Comparison of ENCODE assay signal across 19 mouse cellular contexts in genomic region chr1:134911892-134912291, GRCm38 (mm10). TPM values are rescaled to one million over a fixed set of nuclear protein-coding genes. Genes with fewer than 3 reads are reported as not detected.
DNase-seq lines count a peak whose midpoint lies in the region; ATAC-seq lines count a peak whose summit lies in the region.
"Had no signal": no experiment of that assay in that cellular context is flagged by ENCODE, and none has a peak within 500 bp of the region (broad histone marks: within the 10 kb centered on the region; RNA-seq: fewer than 3 reads in every experiment).

No protein-coding gene starts in this region.

- no peak overlapping the region for H3K4me3 ChIP-seq in heart, embryonic 15.5 days
- H3K4me3 ChIP-seq in hindbrain, embryonic 12.5 days: no peak overlapping the region
- H3K4me3 ChIP-seq: forebrain, embryonic 12.5 days; kidney, embryonic 15.5 days; midbrain, embryonic 10.5 days; stomach, embryonic 15.5 days had no signal

- H3K27ac ChIP-seq in heart, embryonic 15.5 days: peak overlapping the region; percentile 93
- H3K27ac ChIP-seq in hindbrain, embryonic 12.5 days: no peak overlapping the region
- H3K27ac ChIP-seq: forebrain, embryonic 12.5 days; hindbrain, postnatal 0 days; kidney, embryonic 15.5 days; macrophage; midbrain, embryonic 10.5 days; stomach, embryonic 15.5 days had no signal

- no peaks in the 10 kb centered on the region for H3K36me3 ChIP-seq in heart, embryonic 15.5 days
- H3K36me3 ChIP-seq in splenic B cell, adult 2 months (ENCODE audit: control insufficient read depth, insufficient read depth, low read length, poor library complexity, severe bottlenecking): no peaks in the 10 kb centered on the region
- no peaks in the 10 kb centered on the region for H3K36me3 ChIP-seq in hindbrain, embryonic 12.5 days
- H3K36me3 ChIP-seq: forebrain, embryonic 12.5 days; kidney, embryonic 15.5 days; midbrain, embryonic 10.5 days; stomach, embryonic 15.5 days had no signal

- no peaks in the 10 kb centered on the region for H3K27me3 ChIP-seq in heart, embryonic 15.5 days
- no peaks in the 10 kb centered on the region for H3K27me3 ChIP-seq in splenic B cell, adult 2 months (ENCODE audit: control insufficient read depth, insufficient read depth, low read length, poor library complexity, severe bottlenecking)
- H3K27me3 ChIP-seq in hindbrain, embryonic 12.5 days: no peaks in the 10 kb centered on the region
- H3K27me3 ChIP-seq: forebrain, embryonic 12.5 days; kidney, embryonic 15.5 days; stomach, embryonic 15.5 days had no signal

- no peaks in the 10 kb centered on the region for H3K9me3 ChIP-seq in heart, embryonic 15.5 days (replicated peaks)
- no peaks in the 10 kb centered on the region for H3K9me3 ChIP-seq in hindbrain, embryonic 12.5 days (replicated peaks)
- H3K9me3 ChIP-seq: forebrain, embryonic 12.5 days; kidney, embryonic 15.5 days; midbrain, embryonic 10.5 days; stomach, embryonic 15.5 days had no signal

- H3K4me1 ChIP-seq in heart, embryonic 15.5 days (replicated peaks): peaks cover 49% of the 10 kb centered on the region
- H3K4me1 ChIP-seq in hindbrain, embryonic 12.5 days: no peaks in the 10 kb centered on the region
- H3K4me1 ChIP-seq: forebrain, embryonic 12.5 days; kidney, embryonic 15.5 days had no signal

- ATAC-seq in heart, embryonic 15.5 days (replicated peaks; ENCODE audit: insufficient number of reproducible peaks, insufficient read depth, low FRiP score, low read depth): no peak
- no peak for ATAC-seq in hindbrain, embryonic 12.5 days (ENCODE audit: low FRiP score)
- ATAC-seq: hindbrain, postnatal 0 days; intestine, postnatal 0 days had no signal

- H3K4me2 ChIP-seq in heart, embryonic 15.5 days: no peak overlapping the region
- no peak overlapping the region for H3K4me2 ChIP-seq in hindbrain, embryonic 12.5 days (replicated peaks)
- H3K4me2 ChIP-seq: forebrain, embryonic 12.5 days; kidney, embryonic 15.5 days; liver, embryonic 11.5 days; lung, embryonic 14.5 days; stomach, embryonic 15.5 days had no signal

- intact Hi-C loops in heart, postnatal 25 days (cut with DNase I): no loop called here

- WGBS in heart, embryonic 15.5 days: 51% methylated on average over 4 of the region's 4 CpGs
- WGBS in hindbrain, embryonic 12.5 days: 88% methylated on average over 4 of the region's 4 CpGs

- H3K9ac ChIP-seq in heart, embryonic 15.5 days: no peak overlapping the region
- H3K9ac ChIP-seq in hindbrain, embryonic 12.5 days: no peak overlapping the region
- H3K9ac ChIP-seq: forebrain, embryonic 12.5 days; kidney, embryonic 15.5 days; lung, embryonic 14.5 days; stomach, embryonic 15.5 days had no signal

- DNase-seq in heart, adult 18-20 months: peak; percentile 51 to 78
- no peak for DNase-seq in heart, postnatal 25 days (ENCODE audit: low spot score)
- DNase-seq in heart, adult 8-10 months (ENCODE audit: low spot score): peak; percentile 47
- DNase-seq in splenic B cell, adult 2 months (ENCODE audit: low read depth, low spot score): peak; percentile 43
- DNase-seq in urinary bladder, adult 18-20 months (ENCODE audit: low spot score in 2 of 2): no peak
- DNase-seq in adrenal gland, adult 8-10 months: no peak
- DNase-seq: cerebellum, adult 9-11 months; lung, embryonic 14.5 days; thymus, adult 2 months had no signal

RNA-seq across cellular contexts. Expression of gene Ppp1r12b, which starts 43.9 kb away (rescaled TPM):
- total RNA-seq in heart, adult 18-20 months (2021): 100 to 1,000 TPM; 158 to 162 TPM
- 100 to 1,000 TPM; 147 to 165 TPM for total RNA-seq in heart, postnatal 25 days (2021)
- 100 to 1,000 TPM; 171 to 181 (median 179) TPM for total RNA-seq in heart, adult 8-10 months (2022)
- 25.4 and 26.0 TPM in 2 replicates for polyA plus RNA-seq in heart, embryonic 15.5 days (2015; fragmentation: Nextera tagmentation; extraction: Ambion mirVana)
- polyA plus RNA-seq in hindbrain, embryonic 12.5 days (2016; fragmentation: Nextera tagmentation; extraction: Ambion mirVana): 12.7 and 13.2 TPM in 2 replicates
- total RNA-seq in adrenal gland, adult 8-10 months (2022): 10 to 100 TPM; 10.3 to 23.7 (median 15.7) TPM

RNA-seq across cellular contexts. Expression of gene Ube2t, which starts 50.5 kb away (rescaled TPM):
- 1 to 10 TPM; 6.7 to 8.1 TPM for total RNA-seq in heart, adult 18-20 months (2021)
- 1 to 10 TPM; 4.4 to 7.6 TPM for total RNA-seq in heart, postnatal 25 days (2021)
- total RNA-seq in heart, adult 8-10 months (2022): 1 to 10 TPM; 5.3 to 9.7 (median 7.4) TPM
- polyA plus RNA-seq in heart, embryonic 15.5 days (2015; fragmentation: Nextera tagmentation; extraction: Ambion mirVana): 42.8 and 48.2 TPM in 2 replicates
- 26.6 and 30.8 TPM in 2 replicates for polyA plus RNA-seq in hindbrain, embryonic 12.5 days (2016; fragmentation: Nextera tagmentation; extraction: Ambion mirVana)
- total RNA-seq in adrenal gland, adult 8-10 months (2022): 1 to 10 TPM in 2 of 4 experiments, under 1 TPM in 2; 0.70 to 1.7 (median 1.1) TPM

Comparison
In these comparisons a context has a peak if more than half of its experiments do, and no peak if none do; other contexts are left out.
1. DNase-seq: peak in heart, adult 18-20 months (2 of 2), heart, adult 8-10 months (single experiment) and splenic B cell, adult 2 months (single experiment); none in heart, postnatal 25 days (single experiment), urinary bladder, adult 18-20 months (0 of 2) and adrenal gland, adult 8-10 months (single experiment).
2. RNA of gene Ppp1r12b, which starts 43.9 kb away (total RNA-seq): 171 to 181 TPM in heart, adult 8-10 months, 147 to 165 TPM in heart, postnatal 25 days and 158 to 162 TPM in heart, adult 18-20 months; 10.3 to 23.7 TPM in adrenal gland, adult 8-10 months; every median in the first group is over 4 times any median in the second.